Mouse (Mus musculus) gastrocnemius, adult 2 months (tissue): ENCODE measurements around the gene Ltbp1. TPM values are rescaled to one million over a fixed set of nuclear protein-coding genes. Genes with fewer than 3 reads are reported as not detected.

ENCODE experiments used
- DNase-seq: peaks from one replicate; pipeline ENCODE4 v3.0.0; 2022
- H3K27ac ChIP-seq: fragments of 200-600 bp; 2 replicates; pipeline ENCODE4 v1.8.1; 2022; ENCODE audit warnings: mild to moderate bottlenecking
- H3K4me3 ChIP-seq: fragments of 200-600 bp; 2 replicates; pipeline ENCODE4 v1.8.1; 2022; ENCODE audit warnings: mild to moderate bottlenecking, moderate library complexity
- CTCF ChIP-seq: fragments of 200-600 bp; IDR thresholded peaks from 2 replicates; pipeline ENCODE4 v1.8.1; 2022; ENCODE audit warnings: antibody characterized with exemption, mild to moderate bottlenecking, moderate library complexity
- intact Hi-C: fragments of 180-260 bp; cut with DNase I; formaldehyde crosslinking; loops from one replicate; pipeline ENCODE4 v1.15.1; 2025
- total RNA-seq, 2 experiments: library from RNA; stranded (reverse); gene quantifications; 2 replicates each; pipeline ENCODE4 v1.2.3; 2021

Ltbp1 gene
- total RNA-seq, 2 experiments from 2014 or later = 8.9 to 11.0 TPM

- Histone ChIP-seq H3K27ac (peak overlapping the region; percentile 56), H3K4me3 (no peak overlapping the region)
- intact Hi-C loops = no loop called here
- DNase-seq = peak; percentile 56
- TF ChIP-seq CTCF = no peak
Observed at GRCm38 (mm10) chr17:75049366-75049969, 44.1 kb downstream of the Ltbp1 start.

DNA sequence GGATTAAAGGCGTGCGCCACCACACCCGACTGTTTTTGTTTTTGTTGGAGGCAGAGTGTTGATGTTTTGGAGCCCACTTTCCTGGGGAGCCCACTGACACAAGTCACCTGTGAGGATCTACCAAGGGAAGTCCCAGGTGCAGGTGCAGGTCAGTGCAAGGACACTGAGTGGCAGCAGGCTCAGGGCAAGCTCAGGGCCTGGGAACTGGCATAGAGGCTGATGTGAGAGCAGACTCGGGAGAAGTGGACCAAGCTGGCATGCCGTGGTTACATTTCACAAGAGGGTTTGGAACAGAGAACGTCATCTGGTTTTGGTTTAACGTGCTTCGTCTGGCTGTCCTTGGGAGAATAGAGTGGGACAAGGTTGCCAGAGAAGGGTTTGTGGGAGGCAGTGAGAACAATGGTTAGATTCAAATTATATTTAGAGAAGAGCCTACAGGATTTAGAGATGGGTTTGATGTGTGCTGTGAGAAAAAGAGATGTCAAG, 46.1 kb downstream of the Ltbp1 start:
- no peak for TF ChIP-seq CTCF
- peak; percentile 32 for DNase-seq
- no peak overlapping the region for H3K27ac ChIP-seq
- H3K4me3 ChIP-seq = no peak overlapping the region
- intact Hi-C loops = no loop called here

DNA sequence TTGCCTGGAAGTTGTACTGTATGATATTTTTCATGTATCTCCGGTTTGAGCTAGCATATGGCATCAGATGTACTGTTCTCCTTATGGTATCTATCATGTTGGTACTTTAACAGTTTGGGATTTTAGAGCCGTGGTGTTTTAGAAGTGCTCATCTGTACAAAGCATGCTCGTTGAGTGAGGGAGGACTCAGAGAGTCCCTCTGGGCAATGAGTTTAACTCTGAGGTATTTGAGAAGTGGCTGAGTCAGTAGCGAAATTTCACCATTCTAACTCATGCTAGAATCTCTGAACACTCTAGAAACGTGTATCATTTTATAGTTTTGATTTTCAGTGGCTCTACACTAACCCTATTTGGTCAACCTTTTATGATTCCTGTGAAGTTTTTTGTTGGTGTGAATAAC, 49.9 kb downstream of the Ltbp1 start:
- TF ChIP-seq CTCF = no peak
- DNase-seq = no peak
- intact Hi-C loops = no loop called here

DNA sequence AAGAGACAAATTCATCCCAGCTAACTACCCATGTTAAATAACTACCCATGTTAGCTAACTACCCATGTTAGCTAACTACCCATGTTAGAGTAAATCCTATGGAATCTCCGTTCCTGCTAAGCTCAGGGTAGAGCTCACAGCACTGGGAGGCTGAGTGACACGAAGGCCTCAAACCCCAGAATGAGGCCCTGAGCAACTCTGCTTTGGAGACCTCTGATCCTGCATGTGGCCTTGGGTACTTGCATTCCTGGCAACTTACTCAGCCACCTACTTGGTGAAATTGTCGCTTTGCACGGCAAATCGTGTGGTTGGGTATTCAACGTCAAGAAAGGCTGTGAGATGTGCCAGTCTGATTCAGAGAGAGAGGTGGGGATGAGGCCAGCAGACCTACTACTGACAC, 50.6 kb downstream of the Ltbp1 start:
- intact Hi-C loops = no loop called here
- no peak for DNase-seq
- no peak overlapping the region for H3K4me3 ChIP-seq
- TF ChIP-seq CTCF = no peak
- H3K27ac ChIP-seq = peak overlapping the region; percentile 79

More for the DNA sequence above, 49.9 kb downstream of the Ltbp1 start:
- Histone ChIP-seq H3K27ac (peak overlapping the region; percentile 79), H3K4me3 (no peak overlapping the region)

DNA sequence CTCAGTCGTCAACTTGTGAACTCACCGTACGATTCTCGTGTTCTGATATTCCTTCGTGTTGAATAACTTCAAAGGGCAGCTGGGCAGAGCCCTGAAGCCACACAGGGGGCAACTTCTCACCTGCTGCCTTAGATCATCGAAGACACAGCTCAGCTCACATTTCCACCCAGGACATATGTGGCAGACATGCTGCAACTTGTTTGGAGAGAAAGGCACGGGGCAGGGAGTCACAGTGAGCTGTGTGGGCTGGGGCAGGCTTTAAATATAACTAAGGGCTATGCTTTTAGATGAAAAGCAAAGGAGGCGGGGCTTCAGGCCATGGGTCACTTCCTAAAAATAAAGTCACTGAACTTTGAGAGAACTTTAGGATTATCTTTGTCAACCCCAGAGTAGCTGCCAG, 51.3 kb downstream of the Ltbp1 start:
- TF ChIP-seq CTCF = no peak
- H3K4me3 ChIP-seq = no peak overlapping the region
- peak; percentile 40 for DNase-seq
- H3K27ac ChIP-seq = peak overlapping the region; percentile 79
- intact Hi-C loops = no loop called here

DNA sequence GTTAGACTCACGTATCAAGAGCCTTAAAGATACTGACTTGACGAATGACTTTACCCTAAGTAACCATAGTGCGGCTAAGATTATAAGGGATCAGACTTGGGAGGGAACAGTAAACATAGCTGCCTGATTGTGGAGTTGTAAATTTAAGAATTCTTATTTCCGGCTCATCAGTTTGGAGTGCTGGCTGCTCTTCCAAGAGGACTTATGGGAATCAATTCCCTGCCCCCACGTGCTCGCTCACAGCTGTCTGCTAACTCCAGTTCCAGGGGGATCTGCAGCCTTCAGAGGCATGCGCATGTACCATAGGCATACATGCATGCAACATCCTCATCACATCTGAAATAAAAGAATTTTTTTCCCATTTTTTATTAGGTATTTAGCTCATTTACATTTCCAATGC, 61.0 kb downstream of the Ltbp1 start:
- H3K4me3 ChIP-seq = no peak overlapping the region
- H3K27ac ChIP-seq = no peak overlapping the region
- intact Hi-C loops = no loop called here
- DNase-seq = no peak
- TF ChIP-seq CTCF = no peak

DNA sequence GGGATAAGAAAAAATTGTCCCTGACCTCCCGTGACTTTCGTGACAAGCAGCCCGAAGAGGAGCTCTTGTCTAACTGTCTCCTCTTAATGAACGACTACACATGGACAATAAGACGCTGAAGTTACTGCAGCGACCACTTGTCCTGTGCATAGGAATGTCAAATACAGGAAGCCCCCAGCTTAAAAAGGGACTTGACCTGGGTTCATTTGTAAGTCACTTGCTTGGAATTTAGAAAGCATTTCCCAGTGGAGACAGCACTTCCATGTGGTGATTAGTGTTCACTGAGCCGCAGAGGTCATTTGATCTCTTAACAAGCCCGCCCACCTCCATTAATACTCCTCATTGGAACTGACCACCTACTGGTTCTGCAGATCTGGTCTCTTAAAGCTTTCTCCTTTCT, 61.9 kb downstream of the Ltbp1 start:
- no peak overlapping the region for H3K27ac ChIP-seq
- H3K4me3 ChIP-seq = no peak overlapping the region
- intact Hi-C loops = no loop called here
- no peak for DNase-seq
- no peak for TF ChIP-seq CTCF

- no peak for DNase-seq
- Histone ChIP-seq H3K27ac (no peak overlapping the region), H3K4me3 (no peak overlapping the region)
- intact Hi-C loops = no loop called here
- no peak for TF ChIP-seq CTCF
Observed at GRCm38 (mm10) chr17:75069232-75069631, 63.9 kb downstream of the Ltbp1 start.

DNA sequence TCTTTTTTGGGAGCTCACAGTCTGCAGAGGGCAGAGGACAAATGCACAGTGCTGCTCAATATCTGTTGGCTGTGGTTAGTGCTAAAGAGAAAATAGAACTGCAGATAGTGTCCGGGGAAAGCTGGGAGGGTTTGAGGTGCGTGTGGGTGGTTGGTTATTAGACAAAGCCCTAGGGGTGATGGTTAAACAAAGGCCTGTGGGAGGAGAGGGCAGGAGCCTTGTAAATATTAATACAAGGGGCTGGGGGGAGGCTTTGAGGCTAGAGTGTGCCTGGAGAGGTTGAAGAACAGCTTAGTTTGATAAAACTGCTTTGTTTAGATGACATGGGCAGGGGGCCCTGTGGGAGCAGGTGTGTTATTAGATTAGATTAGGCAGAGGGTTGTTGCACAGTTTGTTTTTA, 65.8 kb downstream of the Ltbp1 start:
- Histone ChIP-seq H3K4me3 (no peak overlapping the region), H3K27ac (no peak overlapping the region)
- intact Hi-C loops = no loop called here
- no peak for TF ChIP-seq CTCF
- no peak for DNase-seq

DNA sequence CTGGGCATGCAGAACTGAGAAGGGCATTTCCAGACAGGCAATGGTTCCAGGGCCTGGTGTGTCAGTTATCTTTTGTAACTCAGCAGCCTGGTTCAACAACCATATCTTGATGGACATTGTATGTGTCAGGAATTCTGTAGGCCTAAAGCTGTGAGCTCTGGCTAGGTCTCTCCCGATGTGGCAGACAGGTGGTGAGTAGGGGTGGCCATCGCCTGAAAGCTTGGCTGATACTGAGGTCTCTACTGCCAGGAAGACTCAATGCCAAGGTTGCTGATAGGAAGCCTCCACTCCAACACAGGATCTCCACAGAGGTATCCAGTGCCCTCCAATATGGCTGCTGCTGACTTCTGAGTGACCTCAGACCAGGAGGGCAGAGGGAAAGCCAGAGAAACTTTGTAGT, 66.4 kb downstream of the Ltbp1 start:
- no peak for TF ChIP-seq CTCF
- Histone ChIP-seq H3K4me3 (no peak overlapping the region), H3K27ac (peak overlapping the region; percentile 63)
- no peak for DNase-seq
- intact Hi-C loops = no loop called here

DNA sequence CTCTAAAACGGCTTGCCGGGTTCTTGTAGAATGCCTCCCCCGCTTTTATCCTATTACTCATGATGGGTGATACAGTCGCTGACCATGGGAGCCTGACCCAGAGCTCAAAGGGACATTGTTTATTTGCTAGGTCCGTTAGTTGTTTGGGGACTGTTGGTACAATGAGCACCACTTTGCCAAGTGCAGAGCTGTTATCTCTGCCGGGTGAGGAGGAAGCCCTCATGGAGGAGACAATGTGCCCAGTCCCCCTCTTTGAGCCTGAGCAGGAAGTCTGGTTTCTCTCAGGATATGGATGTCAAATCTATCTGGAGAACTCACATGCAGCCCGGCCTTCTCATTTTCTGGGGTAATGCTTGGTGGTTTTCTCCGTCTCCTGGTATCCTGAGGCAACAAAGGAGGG, 68.5 kb downstream of the Ltbp1 start:
- intact Hi-C loops = no loop called here
- Histone ChIP-seq H3K4me3 (no peak overlapping the region), H3K27ac (peak overlapping the region; percentile 72)
- no peak for DNase-seq
- TF ChIP-seq CTCF = no peak

DNA sequence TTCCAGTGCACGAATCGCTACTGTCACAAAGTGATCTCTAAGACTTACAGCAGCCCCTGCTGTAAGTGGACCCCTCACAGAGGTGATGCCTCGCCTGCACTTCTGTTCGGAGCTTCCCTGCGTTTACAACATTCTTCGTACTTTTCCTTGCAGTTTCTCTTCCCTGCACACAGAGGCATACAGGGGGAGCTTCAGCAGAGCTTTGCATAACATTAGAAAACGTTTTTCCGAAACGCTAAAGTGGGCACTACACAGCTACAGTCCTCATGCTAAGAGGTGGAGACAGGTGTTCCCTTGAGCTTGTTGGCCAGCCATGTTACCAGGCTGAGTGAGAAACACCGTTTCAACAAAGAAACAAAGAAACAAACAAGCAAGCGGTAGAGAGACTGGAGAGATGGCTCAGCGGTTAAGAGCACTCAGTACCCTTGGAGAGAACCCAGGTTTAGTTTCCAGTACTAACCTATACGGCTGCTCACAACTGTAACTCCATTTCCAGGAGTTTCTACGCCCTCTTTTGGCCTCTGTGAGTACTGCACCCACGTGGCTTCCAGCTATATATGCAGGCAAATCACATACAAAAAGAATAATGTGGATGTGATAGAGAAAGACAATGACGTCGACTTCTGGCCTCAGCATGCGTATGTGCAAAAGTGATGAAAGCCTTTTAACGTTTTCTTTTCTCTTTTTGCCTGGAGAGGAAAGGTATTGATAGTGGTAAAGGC, 69.8 kb downstream of the Ltbp1 start:
- peak overlapping the region; percentile 72 for H3K27ac ChIP-seq
- intact Hi-C loops = no loop called here
- peak; percentile 62 for TF ChIP-seq CTCF
- DNase-seq = no peak
- no peak overlapping the region for H3K4me3 ChIP-seq

- DNase-seq = no peak
- TF ChIP-seq CTCF = no peak
- H3K4me3 ChIP-seq = no peak overlapping the region
- intact Hi-C loops = no loop called here
- H3K27ac ChIP-seq = no peak overlapping the region
Observed at GRCm38 (mm10) chr17:75081401-75081800, 76.0 kb downstream of the Ltbp1 start.

DNA sequence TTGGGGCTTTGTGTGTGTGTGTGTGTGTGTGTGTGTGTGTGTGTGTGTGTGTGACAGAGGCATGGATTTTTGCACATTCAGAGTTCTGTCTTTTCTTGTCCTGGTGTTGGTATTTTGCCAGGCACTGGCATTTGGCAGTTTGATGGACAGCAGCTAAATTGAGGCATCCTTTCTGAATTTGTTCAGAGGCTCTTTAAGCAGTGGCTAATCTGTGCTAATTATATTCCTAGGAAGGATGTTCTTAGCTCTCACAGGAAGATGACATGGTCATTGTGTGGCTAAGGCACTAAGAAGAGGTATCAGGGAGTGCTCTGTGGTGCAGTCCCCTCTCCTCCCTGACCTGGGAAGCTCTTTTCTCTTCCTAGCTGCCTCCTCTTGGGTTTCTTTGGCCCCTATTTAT, 77.1 kb downstream of the Ltbp1 start:
- Histone ChIP-seq H3K27ac (no peak overlapping the region), H3K4me3 (no peak overlapping the region)
- TF ChIP-seq CTCF = no peak
- no peak for DNase-seq
- intact Hi-C loops = no loop called here
